Mouse (Mus musculus): ENCODE data around the gene Ppp4r3a. TPM values are rescaled to one million over a fixed set of nuclear protein-coding genes. Genes with fewer than 3 reads are reported as not detected.

Gene Ppp4r3a
- 141 TPM for polyA plus RNA-seq (2017; shearing (Covaris generic))

DNA sequence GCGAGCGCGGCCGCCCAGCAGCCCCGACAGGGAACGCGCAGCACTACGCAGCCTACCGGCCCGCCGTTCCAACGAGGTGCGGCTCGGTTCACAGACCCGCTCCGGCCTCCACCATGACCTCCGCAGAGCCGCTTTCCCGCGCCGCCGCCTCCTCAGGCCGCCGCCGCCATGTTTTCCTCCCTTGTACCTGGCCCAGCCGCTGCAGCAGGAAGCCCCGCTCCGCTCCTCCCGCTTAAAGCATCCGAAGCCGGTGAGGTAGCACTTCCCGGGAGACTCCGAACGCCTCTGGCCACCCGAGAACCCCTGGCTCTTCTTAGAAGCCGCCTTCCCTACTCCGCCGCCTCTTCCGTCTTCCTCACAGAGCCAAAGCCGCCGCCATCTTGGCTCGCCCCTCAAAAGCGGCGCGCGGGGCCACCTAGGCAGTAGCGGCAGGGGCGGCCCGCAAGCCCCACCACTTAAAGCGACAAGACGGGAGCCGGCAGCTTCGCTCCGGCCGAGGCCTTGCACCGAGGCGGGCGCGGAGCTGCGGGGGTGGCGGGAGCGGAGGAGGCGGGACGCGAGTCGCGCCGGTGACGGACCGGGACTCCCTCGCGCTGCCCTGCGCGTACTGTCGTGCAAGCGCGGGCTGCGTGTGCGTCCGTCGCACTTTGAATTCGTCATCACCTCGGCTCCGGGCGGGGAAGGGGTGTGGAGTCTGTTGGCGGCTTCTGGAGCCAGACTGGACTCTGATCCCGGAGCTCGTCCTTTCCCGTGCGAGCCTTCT, at the start of gene Ppp4r3a:
Ppp4r3a (minus strand) TSS at position 627 of the 763 bp plus-strand sequence.

DNA sequence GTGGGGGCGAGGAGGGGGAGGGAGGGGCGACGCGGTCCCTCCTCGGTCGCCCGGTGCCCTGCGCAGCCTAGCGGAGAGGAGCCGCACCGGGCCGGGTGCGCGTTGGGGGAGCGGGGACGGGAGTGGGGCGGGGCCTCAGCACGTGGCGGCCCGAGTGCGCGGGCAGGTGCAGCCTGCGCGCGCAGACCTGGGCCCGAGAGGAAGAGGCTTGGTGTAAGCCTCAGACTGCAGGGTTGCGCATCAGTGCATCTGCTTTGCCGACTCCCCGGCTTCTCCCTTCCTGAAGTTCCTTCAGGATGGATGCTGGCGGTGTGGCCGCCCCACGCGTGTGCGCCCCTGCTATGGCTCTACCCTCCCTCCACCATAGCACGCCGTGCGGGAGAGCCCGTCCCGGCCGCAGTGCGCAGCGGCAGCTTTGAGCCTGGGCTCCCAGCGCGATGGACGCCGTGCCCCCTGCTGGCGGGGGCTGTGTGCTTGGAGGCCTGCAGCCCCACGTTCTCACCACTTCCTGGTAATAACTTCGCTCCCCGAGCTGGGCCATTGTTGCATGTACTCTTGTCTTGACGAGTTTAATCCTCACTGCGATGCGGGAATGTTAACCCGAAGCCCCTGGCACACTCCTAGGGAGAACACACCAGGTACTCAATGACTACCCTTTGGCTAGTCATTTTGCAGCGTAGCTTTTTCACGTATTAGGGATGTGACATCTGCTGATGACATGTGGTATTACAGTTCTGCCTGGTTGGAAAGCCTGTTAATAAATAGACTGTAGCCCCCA, 54.4 kb downstream of the Ppp4r3a start, which contains the start of gene Ccdc88c:
Ccdc88c (minus strand) TSS at position 103 of the 778 bp plus-strand sequence.

Other genes starting within 250 kb of the Ppp4r3a start
- gene Gpr68, start 175.5 kb downstream of the Ppp4r3a start, polyA plus RNA-seq (2017; shearing (Covaris generic)): 8.8 TPM
- 179 TPM for gene Ccdc88c, start 54.6 kb downstream of the Ppp4r3a start, polyA plus RNA-seq (2017; shearing (Covaris generic))